Mouse (Mus musculus): ENCODE measurements around the gene Tenm4. TPM values are rescaled to one million over a fixed set of nuclear protein-coding genes. Genes with fewer than 3 reads are reported as not detected.

Gene Tenm4
- total RNA-seq, 1 experiment = 38.9 TPM

GRCm38 (mm10) chr7:96871031-96871430 is 700.0 kb downstream of the Tenm4 start:
- H3K9me3 ChIP-seq (ENCODE audit: control insufficient read depth, insufficient read depth, low read depth, low read length) = no peaks in the 10 kb centered on the region
- in situ Hi-C loops (cut with MboI; ENCODE audit: low sequenced_read_pairs in 2 of 2, unreplicated experiment in 2 of 2) = no loop called here
- no peaks in the 10 kb centered on the region for H3K4me1 ChIP-seq (ENCODE audit: control insufficient read depth in 2 of 2, insufficient read depth in 2 of 2, low read length in 2 of 2, poor library complexity in 1 of 2)
- no peak overlapping the region for H3K9ac ChIP-seq (ENCODE audit: insufficient read depth, low read depth, low read length, poor library complexity, severe bottlenecking)
- no peak for DNase-seq (ENCODE audit: low read depth, low spot score)
- TF ChIP-seq HCFC1 (IDR thresholded peaks at IDR 0.05; ENCODE audit: borderline replicate concordance, insufficient read depth, low read length) = no peak
- no peak for TF ChIP-seq ZC3H11A (IDR thresholded peaks at IDR 0.05; ENCODE audit: borderline replicate concordance, low read depth, low read length)
- TF ChIP-seq MAFK (IDR thresholded peaks at IDR 0.05; ENCODE audit: insufficient read depth, low read depth, low read length) = no peak
- TF ChIP-seq CHD2 (IDR thresholded peaks at IDR 0.05; ENCODE audit: low read depth, low read length) = no peak
- no peak for TF ChIP-seq ZNF384 (IDR thresholded peaks at IDR 0.05; ENCODE audit: low read depth, low read length)
- no peak overlapping the region for H3K4me3 ChIP-seq (ENCODE audit: insufficient read depth in 1 of 2, low read depth in 1 of 2, low read length in 2 of 2, poor library complexity in 1 of 2, severe bottlenecking in 1 of 2)
- H3K36me3 ChIP-seq (ENCODE audit: control insufficient read depth, insufficient read depth, low read length, poor library complexity, severe bottlenecking) = peaks cover 7% of the 10 kb centered on the region; the same call in 1 of the 2 replicates
- H3K27ac ChIP-seq (ENCODE audit: insufficient read depth, low read depth, low read length, poor library complexity, severe bottlenecking) = no peak overlapping the region

DNA sequence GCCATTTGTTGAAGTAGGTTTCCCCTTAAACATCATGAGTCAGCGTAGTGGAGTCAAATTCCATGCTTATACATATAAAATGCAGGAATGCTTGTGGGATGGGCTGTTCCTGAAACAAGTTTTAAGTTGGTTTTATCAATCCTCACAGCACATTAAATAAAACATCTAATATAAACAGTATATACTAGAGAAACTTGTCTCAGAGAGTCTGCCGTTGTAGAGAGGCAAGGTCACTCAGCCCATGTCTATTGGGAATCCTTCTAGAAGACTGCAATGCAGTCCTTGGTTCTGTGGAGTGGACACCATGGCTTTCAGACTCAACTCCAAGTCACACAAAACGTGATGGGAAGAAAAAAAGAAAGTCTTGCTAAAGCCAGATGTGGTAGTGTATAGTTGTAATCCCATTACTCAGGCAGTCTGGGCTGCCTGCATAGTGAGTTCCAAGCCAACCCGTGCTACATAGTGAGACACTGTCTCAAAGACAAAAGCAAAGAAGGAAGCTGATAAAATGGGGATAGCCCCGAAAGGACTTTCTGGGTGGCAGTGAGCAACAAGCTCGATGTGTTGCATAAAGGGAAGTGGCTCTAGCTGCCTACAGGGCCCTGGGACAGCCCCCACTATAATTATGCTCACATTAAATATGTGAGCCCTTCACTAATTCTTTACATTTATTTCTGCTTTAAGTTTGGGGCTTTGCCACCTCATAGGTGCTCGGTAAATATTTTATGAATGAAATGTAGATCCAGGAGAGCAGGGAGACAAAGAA is 707.6 kb downstream of the Tenm4 start:
- Histone ChIP-seq H3K36me3 (ENCODE audit: control insufficient read depth, insufficient read depth, low read length, poor library complexity, severe bottlenecking) (peaks cover 2% of the 10 kb centered on the region; the same call in 1 of the 2 replicates), H3K27ac (ENCODE audit: insufficient read depth, low read depth, low read length, poor library complexity, severe bottlenecking) (no peak overlapping the region), H3K4me1 (ENCODE audit: control insufficient read depth in 2 of 2, insufficient read depth in 2 of 2, low read length in 2 of 2, poor library complexity in 1 of 2) (no peaks in the 10 kb centered on the region), H3K9me3 (ENCODE audit: control insufficient read depth, insufficient read depth, low read depth, low read length) (no peaks in the 10 kb centered on the region), H3K9ac (ENCODE audit: insufficient read depth, low read depth, low read length, poor library complexity, severe bottlenecking) (no peak overlapping the region), H3K4me3 (ENCODE audit: insufficient read depth in 1 of 2, low read depth in 1 of 2, low read length in 2 of 2, poor library complexity in 1 of 2, severe bottlenecking in 1 of 2) (no peak overlapping the region)
- in situ Hi-C loops (cut with MboI; ENCODE audit: low sequenced_read_pairs in 2 of 2, unreplicated experiment in 2 of 2) = no loop called here
- TF ChIP-seq MAFK (IDR thresholded peaks at IDR 0.05; ENCODE audit: insufficient read depth, low read depth, low read length) = 0 out of 2 replicates have a peak, but pooled peaks have one; percentile 12
- TF ChIP-seq CHD2 (IDR thresholded peaks at IDR 0.05; ENCODE audit: low read depth, low read length) = no peak
- no peak for DNase-seq (ENCODE audit: low read depth, low spot score)

DNA sequence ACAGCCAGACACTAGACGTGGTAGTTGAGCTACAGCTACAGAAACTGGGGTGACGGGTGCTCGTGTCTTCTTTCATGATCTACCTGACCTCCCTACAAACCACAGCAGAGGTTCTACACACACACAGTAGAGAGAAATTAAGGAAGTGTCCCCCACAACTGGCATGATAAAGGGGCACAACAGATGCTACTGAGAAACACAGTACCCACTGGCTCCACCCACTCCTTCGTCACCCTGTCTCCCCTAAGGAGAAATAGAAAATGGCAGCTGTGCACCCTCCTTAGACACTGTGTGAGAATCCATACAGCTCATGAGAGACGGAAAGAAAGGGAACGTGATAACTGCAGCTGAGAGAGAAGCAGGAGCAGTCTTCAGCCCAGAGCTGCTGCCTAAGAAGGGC is 708.5 kb downstream of the Tenm4 start:
- H3K27ac ChIP-seq (ENCODE audit: insufficient read depth, low read depth, low read length, poor library complexity, severe bottlenecking) = no peak overlapping the region
- no peaks in the 10 kb centered on the region for H3K9me3 ChIP-seq (ENCODE audit: control insufficient read depth, insufficient read depth, low read depth, low read length)
- H3K36me3 ChIP-seq (ENCODE audit: control insufficient read depth, insufficient read depth, low read length, poor library complexity, severe bottlenecking) = no peaks in the 10 kb centered on the region
- no peak for DNase-seq (ENCODE audit: low read depth, low spot score)
- TF ChIP-seq ZC3H11A (IDR thresholded peaks at IDR 0.05; ENCODE audit: borderline replicate concordance, low read depth, low read length) = no peak
- TF ChIP-seq CHD2 (IDR thresholded peaks at IDR 0.05; ENCODE audit: low read depth, low read length) = no peak
- TF ChIP-seq MAFK (IDR thresholded peaks at IDR 0.05; ENCODE audit: insufficient read depth, low read depth, low read length) = no peak
- no peak for TF ChIP-seq HCFC1 (IDR thresholded peaks at IDR 0.05; ENCODE audit: borderline replicate concordance, insufficient read depth, low read length)
- TF ChIP-seq ZNF384 (IDR thresholded peaks at IDR 0.05; ENCODE audit: low read depth, low read length) = no peak
- no peaks in the 10 kb centered on the region for H3K4me1 ChIP-seq (ENCODE audit: control insufficient read depth in 2 of 2, insufficient read depth in 2 of 2, low read length in 2 of 2, poor library complexity in 1 of 2)
- H3K4me3 ChIP-seq (ENCODE audit: insufficient read depth in 1 of 2, low read depth in 1 of 2, low read length in 2 of 2, poor library complexity in 1 of 2, severe bottlenecking in 1 of 2) = no peak overlapping the region
- H3K9ac ChIP-seq (ENCODE audit: insufficient read depth, low read depth, low read length, poor library complexity, severe bottlenecking) = no peak overlapping the region
- in situ Hi-C loops (cut with MboI; ENCODE audit: low sequenced_read_pairs in 2 of 2, unreplicated experiment in 2 of 2) = no loop called here

DNA sequence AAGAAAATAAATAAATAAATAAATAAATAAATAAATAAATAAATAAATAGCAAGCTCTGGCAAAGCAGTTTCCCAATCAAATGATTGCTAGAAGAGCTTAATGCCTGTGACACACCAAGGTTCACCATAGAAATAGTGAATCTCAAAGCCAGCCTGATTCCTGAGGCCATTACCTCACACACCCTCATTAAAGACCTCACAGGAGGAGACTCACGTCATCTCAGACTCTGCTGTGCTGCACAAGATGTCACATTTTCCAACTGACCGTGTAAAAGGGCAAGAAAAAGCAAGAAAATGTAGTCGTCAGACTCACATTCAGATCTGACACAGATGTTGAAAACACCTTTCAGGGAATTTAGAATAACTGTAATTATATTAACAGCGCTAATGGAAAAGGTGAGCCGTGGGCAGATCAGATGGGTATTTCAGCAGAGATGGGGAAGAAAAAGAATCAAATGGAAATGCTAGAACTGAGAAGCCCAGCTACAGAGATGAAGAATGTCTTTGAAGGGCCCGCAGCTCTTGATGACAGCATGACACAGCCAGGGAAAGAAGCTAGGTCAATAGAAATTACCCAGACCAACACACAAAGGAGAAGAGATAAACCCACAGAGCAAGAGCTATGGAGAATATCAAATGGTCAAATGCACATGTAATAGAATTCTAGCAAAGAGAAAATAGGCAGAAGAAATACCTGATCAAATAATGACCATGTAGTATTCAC is 709.3 kb downstream of the Tenm4 start:
- in situ Hi-C loops (cut with MboI; ENCODE audit: low sequenced_read_pairs in 2 of 2, unreplicated experiment in 2 of 2) = no loop called here
- H3K36me3 ChIP-seq (ENCODE audit: control insufficient read depth, insufficient read depth, low read length, poor library complexity, severe bottlenecking) = no peaks in the 10 kb centered on the region
- H3K4me3 ChIP-seq (ENCODE audit: insufficient read depth in 1 of 2, low read depth in 1 of 2, low read length in 2 of 2, poor library complexity in 1 of 2, severe bottlenecking in 1 of 2) = no peak overlapping the region
- DNase-seq (ENCODE audit: low read depth, low spot score) = no peak
- H3K9me3 ChIP-seq (ENCODE audit: control insufficient read depth, insufficient read depth, low read depth, low read length) = no peaks in the 10 kb centered on the region
- TF ChIP-seq CHD2 (IDR thresholded peaks at IDR 0.05; ENCODE audit: low read depth, low read length) = no peak
- TF ChIP-seq HCFC1 (IDR thresholded peaks at IDR 0.05; ENCODE audit: borderline replicate concordance, insufficient read depth, low read length) = no peak
- no peak for TF ChIP-seq MAFK (IDR thresholded peaks at IDR 0.05; ENCODE audit: insufficient read depth, low read depth, low read length)
- TF ChIP-seq ZNF384 (IDR thresholded peaks at IDR 0.05; ENCODE audit: low read depth, low read length) = no peak
- no peak for TF ChIP-seq ZC3H11A (IDR thresholded peaks at IDR 0.05; ENCODE audit: borderline replicate concordance, low read depth, low read length)
- no peaks in the 10 kb centered on the region for H3K4me1 ChIP-seq (ENCODE audit: control insufficient read depth in 2 of 2, insufficient read depth in 2 of 2, low read length in 2 of 2, poor library complexity in 1 of 2)
- H3K9ac ChIP-seq (ENCODE audit: insufficient read depth, low read depth, low read length, poor library complexity, severe bottlenecking) = no peak overlapping the region
- H3K27ac ChIP-seq (ENCODE audit: insufficient read depth, low read depth, low read length, poor library complexity, severe bottlenecking) = no peak overlapping the region
